Mouse (Mus musculus): ENCODE data around the gene Wnk2. TPM values are rescaled to one million over a fixed set of nuclear protein-coding genes. Genes with fewer than 3 reads are reported as not detected.

Gene Wnk2
- polyA plus RNA-seq, 2 experiments: 3.0 to 7.8 TPM

DNA sequence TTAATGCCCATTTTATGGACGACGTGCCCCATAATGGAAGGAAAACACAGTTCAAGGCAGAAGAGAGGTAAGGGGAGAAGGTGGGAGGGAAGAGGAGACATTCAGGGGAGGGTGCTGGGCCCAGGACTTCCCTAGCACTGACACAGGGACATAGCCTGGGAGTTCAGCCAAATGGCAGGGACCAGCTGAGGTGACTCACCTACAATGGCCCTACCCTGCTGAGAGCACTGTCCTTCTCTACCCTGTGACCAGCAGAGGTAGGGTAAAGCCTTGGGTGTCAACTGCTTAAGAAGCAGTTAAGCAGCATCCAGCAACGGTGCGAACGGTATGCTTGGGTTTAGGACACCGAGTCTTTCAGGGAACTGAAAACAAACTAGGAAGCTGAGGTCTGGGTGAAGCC is 58.9 kb downstream of the Wnk2 start:
- no peak for TF ChIP-seq POLR2A (IDR thresholded peaks at IDR 0.05; ENCODE audit: borderline replicate concordance, extremely low read depth, insufficient read depth, insufficient read length)
- no peak overlapping the region for H3K4me2 ChIP-seq (replicated peaks; ENCODE audit: low read depth, low read length, severe bottlenecking)
- H3K9ac ChIP-seq (ENCODE audit: low read depth, low read length, severe bottlenecking): no peak overlapping the region
- H3K27ac ChIP-seq (replicated peaks; ENCODE audit: low read depth, low read length): no peak overlapping the region
- H3K27me3 ChIP-seq (ENCODE audit: control insufficient read depth, insufficient read depth, low read length): no peaks in the 10 kb centered on the region
- H3K4me3 ChIP-seq (replicated peaks; ENCODE audit: low read length): no peak overlapping the region
- no peak for ATAC-seq (ENCODE audit: low FRiP score, low read depth)
- DNase-seq (ENCODE audit: low spot score): no peak
- WGBS: 79% methylated on average over 6 of the region's 6 CpGs
- H3K36me3 ChIP-seq (ENCODE audit: control insufficient read depth, insufficient read depth, low read length): no peaks in the 10 kb centered on the region
- no peaks in the 10 kb centered on the region for H3K9me3 ChIP-seq (ENCODE audit: control insufficient read depth, low read length)
- H3K4me1 ChIP-seq (ENCODE audit: control insufficient read depth, insufficient read depth, low read length): no peaks in the 10 kb centered on the region

GRCm38 (mm10) chr13:49087420-49087819 is 60.4 kb downstream of the Wnk2 start:
- H3K4me2 ChIP-seq (replicated peaks; ENCODE audit: low read depth, low read length, severe bottlenecking): no peak overlapping the region
- no peak overlapping the region for H3K4me3 ChIP-seq (replicated peaks; ENCODE audit: low read length)
- no peak for TF ChIP-seq POLR2A (IDR thresholded peaks at IDR 0.05; ENCODE audit: borderline replicate concordance, extremely low read depth, insufficient read depth, insufficient read length)
- no peaks in the 10 kb centered on the region for H3K36me3 ChIP-seq (ENCODE audit: control insufficient read depth, insufficient read depth, low read length)
- H3K9me3 ChIP-seq (ENCODE audit: control insufficient read depth, low read length): no peaks in the 10 kb centered on the region
- ATAC-seq (ENCODE audit: low FRiP score, low read depth) (no peak), DNase-seq (ENCODE audit: low spot score) (no peak)
- 75% methylated on average over 7 of the region's 7 CpGs for WGBS
- H3K9ac ChIP-seq (ENCODE audit: low read depth, low read length, severe bottlenecking): no peak overlapping the region
- no peaks in the 10 kb centered on the region for H3K4me1 ChIP-seq (ENCODE audit: control insufficient read depth, insufficient read depth, low read length)
- no peaks in the 10 kb centered on the region for H3K27me3 ChIP-seq (ENCODE audit: control insufficient read depth, insufficient read depth, low read length)
- no peak overlapping the region for H3K27ac ChIP-seq (replicated peaks; ENCODE audit: low read depth, low read length)

DNA sequence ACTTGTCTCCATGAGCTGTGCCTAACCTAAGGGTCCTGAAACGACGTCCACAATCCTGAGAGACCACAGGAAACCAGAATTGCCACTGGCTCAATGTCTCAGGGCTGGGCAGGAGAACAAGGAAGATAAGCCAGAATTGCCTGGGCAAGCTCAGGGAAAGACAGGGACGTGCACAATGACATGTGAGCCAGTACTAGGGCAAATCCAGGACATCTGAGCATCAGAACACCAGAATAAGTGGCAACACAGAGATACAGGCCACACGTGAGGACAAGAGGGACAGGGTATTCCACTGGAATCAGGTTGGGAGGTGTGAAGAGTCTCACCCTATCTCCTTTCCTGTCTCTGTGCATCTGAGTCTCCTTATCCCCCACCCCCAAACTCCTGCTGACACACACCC is 61.4 kb downstream of the Wnk2 start:
- ATAC-seq (ENCODE audit: low FRiP score, low read depth) (no peak), DNase-seq (ENCODE audit: low spot score) (no peak)
- no peak for TF ChIP-seq POLR2A (IDR thresholded peaks at IDR 0.05; ENCODE audit: borderline replicate concordance, extremely low read depth, insufficient read depth, insufficient read length)
- 85% methylated on average over 4 of the region's 4 CpGs for WGBS
- H3K36me3 ChIP-seq (ENCODE audit: control insufficient read depth, insufficient read depth, low read length): no peaks in the 10 kb centered on the region
- no peaks in the 10 kb centered on the region for H3K4me1 ChIP-seq (ENCODE audit: control insufficient read depth, insufficient read depth, low read length)
- H3K27ac ChIP-seq (replicated peaks; ENCODE audit: low read depth, low read length): no peak overlapping the region
- H3K9ac ChIP-seq (ENCODE audit: low read depth, low read length, severe bottlenecking): no peak overlapping the region
- no peaks in the 10 kb centered on the region for H3K9me3 ChIP-seq (ENCODE audit: control insufficient read depth, low read length)
- no peaks in the 10 kb centered on the region for H3K27me3 ChIP-seq (ENCODE audit: control insufficient read depth, insufficient read depth, low read length)
- no peak overlapping the region for H3K4me2 ChIP-seq (replicated peaks; ENCODE audit: low read depth, low read length, severe bottlenecking)
- H3K4me3 ChIP-seq (replicated peaks; ENCODE audit: low read length): no peak overlapping the region

GRCm38 (mm10) chr13:49085211-49085610 is 62.6 kb downstream of the Wnk2 start:
- no peak for TF ChIP-seq POLR2A (IDR thresholded peaks at IDR 0.05; ENCODE audit: borderline replicate concordance, extremely low read depth, insufficient read depth, insufficient read length)
- Histone ChIP-seq H3K4me3 (replicated peaks; ENCODE audit: low read length) (no peak overlapping the region), H3K27ac (replicated peaks; ENCODE audit: low read depth, low read length) (no peak overlapping the region), H3K4me1 (ENCODE audit: control insufficient read depth, insufficient read depth, low read length) (no peaks in the 10 kb centered on the region), H3K9me3 (ENCODE audit: control insufficient read depth, low read length) (no peaks in the 10 kb centered on the region), H3K36me3 (ENCODE audit: control insufficient read depth, insufficient read depth, low read length) (no peaks in the 10 kb centered on the region), H3K27me3 (ENCODE audit: control insufficient read depth, insufficient read depth, low read length) (no peaks in the 10 kb centered on the region), H3K4me2 (replicated peaks; ENCODE audit: low read depth, low read length, severe bottlenecking) (no peak overlapping the region), H3K9ac (ENCODE audit: low read depth, low read length, severe bottlenecking) (no peak overlapping the region)
- DNase-seq (ENCODE audit: low spot score) (no peak), ATAC-seq (ENCODE audit: low FRiP score, low read depth) (no peak)
- 92% methylated on average over 9 of the region's 9 CpGs for WGBS

- Histone ChIP-seq H3K4me1 (ENCODE audit: control insufficient read depth, insufficient read depth, low read length) (no peaks in the 10 kb centered on the region), H3K27ac (replicated peaks; ENCODE audit: low read depth, low read length) (no peak overlapping the region), H3K4me3 (replicated peaks; ENCODE audit: low read length) (no peak overlapping the region), H3K9ac (ENCODE audit: low read depth, low read length, severe bottlenecking) (no peak overlapping the region), H3K9me3 (ENCODE audit: control insufficient read depth, low read length) (no peaks in the 10 kb centered on the region), H3K4me2 (replicated peaks; ENCODE audit: low read depth, low read length, severe bottlenecking) (no peak overlapping the region), H3K36me3 (ENCODE audit: control insufficient read depth, insufficient read depth, low read length) (no peaks in the 10 kb centered on the region), H3K27me3 (ENCODE audit: control insufficient read depth, insufficient read depth, low read length) (no peaks in the 10 kb centered on the region)
- TF ChIP-seq POLR2A (IDR thresholded peaks at IDR 0.05; ENCODE audit: borderline replicate concordance, extremely low read depth, insufficient read depth, insufficient read length): no peak
- DNase-seq (ENCODE audit: low spot score): no peak
- WGBS: 68% methylated on average over 4 of the region's 4 CpGs
- ATAC-seq (ENCODE audit: low FRiP score, low read depth): no peak
These were observed 63.0 kb downstream of the Wnk2 start for GRCm38 (mm10) chr13:49084781-49085180.

GRCm38 (mm10) chr13:49083941-49084340 is 63.9 kb downstream of the Wnk2 start:
- H3K9ac ChIP-seq (ENCODE audit: low read depth, low read length, severe bottlenecking): no peak overlapping the region
- H3K27me3 ChIP-seq (ENCODE audit: control insufficient read depth, insufficient read depth, low read length): no peaks in the 10 kb centered on the region
- TF ChIP-seq POLR2A (IDR thresholded peaks at IDR 0.05; ENCODE audit: borderline replicate concordance, extremely low read depth, insufficient read depth, insufficient read length): no peak
- H3K4me3 ChIP-seq (replicated peaks; ENCODE audit: low read length): no peak overlapping the region
- H3K36me3 ChIP-seq (ENCODE audit: control insufficient read depth, insufficient read depth, low read length): no peaks in the 10 kb centered on the region
- DNase-seq (ENCODE audit: low spot score) (no peak), ATAC-seq (ENCODE audit: low FRiP score, low read depth) (no peak)
- H3K27ac ChIP-seq (replicated peaks; ENCODE audit: low read depth, low read length): no peak overlapping the region
- no peaks in the 10 kb centered on the region for H3K9me3 ChIP-seq (ENCODE audit: control insufficient read depth, low read length)
- no peaks in the 10 kb centered on the region for H3K4me1 ChIP-seq (ENCODE audit: control insufficient read depth, insufficient read depth, low read length)
- no peak overlapping the region for H3K4me2 ChIP-seq (replicated peaks; ENCODE audit: low read depth, low read length, severe bottlenecking)
- 79% methylated on average over 9 of the region's 9 CpGs for WGBS

All from limb, embryonic 14.5 days (tissue).